Mouse (Mus musculus): ENCODE results near the gene Fthl17b. TPM values are rescaled to one million over a fixed set of nuclear protein-coding genes. Genes with fewer than 3 reads are reported as not detected.
"Not testable (repeated sequence)": the region's sequence is repeated elsewhere in the genome, so short reads cannot be mapped to it uniquely, and the experiment has no call there.

The Fthl17b gene
- not detected in 2 replicates for polyA plus RNA-seq (2015; fragmentation: Nextera tagmentation; extraction: Ambion mirVana)

- ATAC-seq (ENCODE audit: borderline replicate concordance, extremely low read depth, low FRiP score, low TSS enrichment); H3K27me3 ChIP-seq; H3K27ac ChIP-seq; H3K4me2 ChIP-seq; H3K36me3 ChIP-seq; H3K9ac ChIP-seq; H3K9me3 ChIP-seq; H3K4me3 ChIP-seq; H3K4me1 ChIP-seq: not testable (repeated sequence)
- WGBS = 100% methylated on average over 4 of the region's 11 CpGs
Measured at GRCm38 (mm10) chrX:8962875-8963274, at the start of gene Fthl17b. Fthl17b (minus strand) TSS chrX:8962975.

GRCm38 (mm10) chrX:8986655-8987054, 23.9 kb upstream of the Fthl17b start, which contains the start of gene Fthl17d:
Fthl17d (minus strand) TSS chrX:8986755.
- WGBS = no CpG with 5 or more reads among the region's 9 CpGs

GRCm38 (mm10) chrX:8976459-8976858, 13.7 kb upstream of the Fthl17b start, which contains the start of gene Fthl17c:
Fthl17c (minus strand) TSS chrX:8976559.
- not testable (repeated sequence) for H3K36me3 ChIP-seq; ATAC-seq (ENCODE audit: borderline replicate concordance, extremely low read depth, low FRiP score, low TSS enrichment); H3K9ac ChIP-seq; H3K27ac ChIP-seq; H3K27me3 ChIP-seq; H3K4me3 ChIP-seq; H3K4me1 ChIP-seq; H3K4me2 ChIP-seq; H3K9me3 ChIP-seq
- no CpG with 5 or more reads among the region's 11 CpGs for whole genome bisulfite sequencing

More at GRCm38 (mm10) chrX:8986655-8987054, 23.9 kb upstream of the Fthl17b start, which contains the start of gene Fthl17d:
- ATAC-seq (ENCODE audit: borderline replicate concordance, extremely low read depth, low FRiP score, low TSS enrichment); H3K4me2 ChIP-seq; H3K4me3 ChIP-seq; H3K27ac ChIP-seq; H3K27me3 ChIP-seq; H3K4me1 ChIP-seq; H3K9ac ChIP-seq; H3K9me3 ChIP-seq; H3K36me3 ChIP-seq: not testable (repeated sequence)

GRCm38 (mm10) chrX:8964618-8965017, 1.8 kb upstream of the Fthl17b start:
- WGBS = 56% methylated on average over 4 of the region's 4 CpGs
- not testable (repeated sequence) for ATAC-seq (ENCODE audit: borderline replicate concordance, extremely low read depth, low FRiP score, low TSS enrichment); H3K9ac ChIP-seq

GRCm38 (mm10) chrX:8948130-8948805, 14.5 kb downstream of the Fthl17b start:
- ATAC-seq (ENCODE audit: borderline replicate concordance, extremely low read depth, low FRiP score, low TSS enrichment) = peak; percentile 62; the same call in 1 of the 2 replicates
- not testable (repeated sequence) for H3K36me3 ChIP-seq, H3K27ac ChIP-seq, H3K9ac ChIP-seq, H3K4me2 ChIP-seq, H3K4me3 ChIP-seq, H3K27me3 ChIP-seq, H3K4me1 ChIP-seq, H3K9me3 ChIP-seq
- WGBS = 23% methylated on average over 7 of the region's 7 CpGs

More at GRCm38 (mm10) chrX:8964618-8965017, 1.8 kb upstream of the Fthl17b start:
- H3K36me3 ChIP-seq, H3K4me1 ChIP-seq, H3K27me3 ChIP-seq, H3K4me3 ChIP-seq, H3K27ac ChIP-seq, H3K9me3 ChIP-seq, H3K4me2 ChIP-seq: not testable (repeated sequence)

GRCm38 (mm10) chrX:8944041-8944440, 18.7 kb downstream of the Fthl17b start:
- WGBS = 66% methylated on average over 8 of the region's 8 CpGs
- H3K4me2 ChIP-seq = no peak overlapping the region
- no peaks in the 10 kb centered on the region for H3K27me3 ChIP-seq
- no peaks in the 10 kb centered on the region for H3K9me3 ChIP-seq
- H3K9ac ChIP-seq = no peak overlapping the region
- H3K4me3 ChIP-seq = no peak overlapping the region
- H3K36me3 ChIP-seq = no peaks in the 10 kb centered on the region
- H3K27ac ChIP-seq = peak overlapping the region; percentile 55; the same call in 1 of the 2 replicates
- H3K4me1 ChIP-seq = no peaks in the 10 kb centered on the region
- ATAC-seq (ENCODE audit: borderline replicate concordance, extremely low read depth, low FRiP score, low TSS enrichment) = no peak; the same call in 1 of the 2 replicates

- Histone ChIP-seq H3K9me3 (no peaks in the 10 kb centered on the region), H3K27me3 (no peaks in the 10 kb centered on the region), H3K36me3 (no peaks in the 10 kb centered on the region), H3K4me2 (no peak overlapping the region), H3K4me3 (no peak overlapping the region), H3K27ac (no peak overlapping the region), H3K4me1 (no peaks in the 10 kb centered on the region), H3K9ac (no peak overlapping the region)
- 38% methylated on average over 4 of the region's 4 CpGs for WGBS
- ATAC-seq (ENCODE audit: borderline replicate concordance, extremely low read depth, low FRiP score, low TSS enrichment) = no peak
Measured at GRCm38 (mm10) chrX:8927308-8927707, 35.5 kb downstream of the Fthl17b start.

- Histone ChIP-seq H3K9me3 (no peaks in the 10 kb centered on the region), H3K4me3 (no peak overlapping the region), H3K9ac (no peak overlapping the region), H3K4me2 (no peak overlapping the region), H3K27me3 (no peaks in the 10 kb centered on the region), H3K4me1 (no peaks in the 10 kb centered on the region), H3K36me3 (no peaks in the 10 kb centered on the region), H3K27ac (no peak overlapping the region)
- 55% methylated on average over 9 of the region's 9 CpGs for WGBS
- ATAC-seq (ENCODE audit: borderline replicate concordance, extremely low read depth, low FRiP score, low TSS enrichment) = no peak
Measured at GRCm38 (mm10) chrX:8921813-8922607, 40.8 kb downstream of the Fthl17b start.

- Histone ChIP-seq H3K27me3 (no peaks in the 10 kb centered on the region), H3K27ac (no peak overlapping the region), H3K4me2 (no peak overlapping the region), H3K4me1 (no peaks in the 10 kb centered on the region), H3K9me3 (no peaks in the 10 kb centered on the region), H3K9ac (no peak overlapping the region), H3K4me3 (no peak overlapping the region), H3K36me3 (no peaks in the 10 kb centered on the region)
- 67% methylated on average over 4 of the region's 4 CpGs for WGBS
- no peak for ATAC-seq (ENCODE audit: borderline replicate concordance, extremely low read depth, low FRiP score, low TSS enrichment)
Measured at GRCm38 (mm10) chrX:8921080-8921479, 41.7 kb downstream of the Fthl17b start.

Other genes starting within 250 kb of the Fthl17b start
- gene Ssx9, start 214.5 kb downstream of the Fthl17b start, polyA plus RNA-seq (2015; fragmentation: Nextera tagmentation; extraction: Ambion mirVana) = not detected in 2 replicates
- gene Ssxb5, start 159.3 kb downstream of the Fthl17b start, polyA plus RNA-seq (2015; fragmentation: Nextera tagmentation; extraction: Ambion mirVana) = not detected in 2 replicates
- gene Gm6592, start 119.0 kb downstream of the Fthl17b start, polyA plus RNA-seq (2015; fragmentation: Nextera tagmentation; extraction: Ambion mirVana) = not detected in 2 replicates
- not detected in 2 replicates for gene Gm5751, start 88.7 kb downstream of the Fthl17b start, polyA plus RNA-seq (2015; fragmentation: Nextera tagmentation; extraction: Ambion mirVana)
- 5.1 and 5.3 TPM in 2 replicates for gene B630019K06Rik, start 70.6 kb downstream of the Fthl17b start, polyA plus RNA-seq (2015; fragmentation: Nextera tagmentation; extraction: Ambion mirVana)
- not detected in 2 replicates for gene Fthl17c, start 13.6 kb upstream of the Fthl17b start, polyA plus RNA-seq (2015; fragmentation: Nextera tagmentation; extraction: Ambion mirVana)
- gene Fthl17d, start 23.8 kb upstream of the Fthl17b start, polyA plus RNA-seq (2015; fragmentation: Nextera tagmentation; extraction: Ambion mirVana) = not detected in 2 replicates
- not detected in 2 replicates for gene Fthl17e, start 70.5 kb upstream of the Fthl17b start, polyA plus RNA-seq (2015; fragmentation: Nextera tagmentation; extraction: Ambion mirVana)
- not detected in 2 replicates for gene Fthl17f, start 100.0 kb upstream of the Fthl17b start, polyA plus RNA-seq (2015; fragmentation: Nextera tagmentation; extraction: Ambion mirVana)
- gene 4930402K13Rik, start 141.6 kb upstream of the Fthl17b start, polyA plus RNA-seq (2015; fragmentation: Nextera tagmentation; extraction: Ambion mirVana) = not detected in 2 replicates
- gene Lancl3, start 236.9 kb upstream of the Fthl17b start, polyA plus RNA-seq (2015; fragmentation: Nextera tagmentation; extraction: Ambion mirVana) = 1.1 and 1.2 TPM in 2 replicates